Mouse (Mus musculus) intestine, postnatal 0 days (tissue): ENCODE results near the gene Itpr1. TPM values are rescaled to one million over a fixed set of nuclear protein-coding genes. Genes with fewer than 3 reads are reported as not detected.
A peak's percentile ranks its signal among the peaks of the same experiment; 100 is the strongest.

ENCODE experiments used
- ATAC-seq: fragments of 200-750 bp; cut with Nextera tagmentation; 2 replicates; pipeline ENCODE4 v1.8.0; 2017; ENCODE audit warnings: mild to moderate bottlenecking, moderate TSS enrichment, moderate library complexity
- H3K27ac ChIP-seq: fragments of 300-500 bp; sonication (generic); 2 replicates; pipeline ENCODE4 v1.5.1; 2014; ENCODE audit warnings: mild to moderate bottlenecking, low read depth, low read length, moderate library complexity
- H3K27me3 ChIP-seq: fragments of 300-500 bp; sonication (generic); replicated peaks from 2 replicates; pipeline ENCODE4 v1.6.1; 2014; ENCODE audit warnings: low read length, mixed read lengths; ENCODE audit not compliant: control insufficient read depth, insufficient read depth
- H3K36me3 ChIP-seq: fragments of 300-500 bp; sonication (generic); 2 replicates; pipeline ENCODE4 v1.6.1; 2014; ENCODE audit warnings: mild to moderate bottlenecking, moderate library complexity; ENCODE audit not compliant: control insufficient read depth, insufficient read depth
- H3K4me1 ChIP-seq: fragments of 300-500 bp; sonication (generic); replicated peaks from 2 replicates; pipeline ENCODE4 v1.6.1; 2014; ENCODE audit warnings: antibody characterized with exemption, low read length, mixed read lengths; ENCODE audit not compliant: control insufficient read depth, insufficient read depth
- H3K4me2 ChIP-seq: fragments of 300-500 bp; sonication (generic); replicated peaks from 2 replicates; pipeline ENCODE4 v1.6.1; 2014; ENCODE audit warnings: low read depth, mild to moderate bottlenecking, moderate library complexity
- H3K4me3 ChIP-seq: fragments of 300-500 bp; sonication (generic); 2 replicates; pipeline ENCODE4 v1.5.1; 2014; ENCODE audit warnings: low read depth, low read length
- H3K9ac ChIP-seq: fragments of 300-500 bp; sonication (generic); 2 replicates; pipeline ENCODE4 v1.6.1; 2014; ENCODE audit warnings: mild to moderate bottlenecking, low read depth, low read length
- H3K9me3 ChIP-seq: fragments of 300-500 bp; sonication (generic); 2 replicates; pipeline ENCODE4 v1.6.1; 2016; ENCODE audit warnings: mixed run types; ENCODE audit not compliant: control insufficient read depth
- CTCF ChIP-seq: sonication (generic); IDR thresholded peaks from 2 replicates; pipeline ENCODE4 v1.5.1; 2016; ENCODE audit warnings: low read depth, mild to moderate bottlenecking, control low read depth, antibody characterized with exemption, moderate library complexity
- WGBS: fragments of 180-500 bp; shearing (Covaris S2); extraction: QIAGEN DNeasy Blood & Tissue Kit; methylation state at CpG from one replicate; pipeline ENCODE4 v1.1.7; 2014; 5-methylcytosine and 5-hydroxymethylcytosine counted together
- polyA plus RNA-seq: library from polyadenylated mRNA; unstranded; fragments of >200 nt; fragmentation: Nextera tagmentation; extraction: Ambion mirVana; gene quantifications from 2 replicates; pipeline ENCODE4 v1.2.1, GENCODE M21; 2015

Itpr1 gene
- polyA plus RNA-seq, 1 experiment from 2014 or later, result 6.4 TPM

- H3K4me1 ChIP-seq, result peaks cover 12% of the 10 kb centered on the region; the same call in 1 of the 2 replicates
- 46% methylated on average over 10 of the region's 10 CpGs for WGBS
These were observed 319.7 kb downstream of the Itpr1 start for GRCm38 (mm10) chr6:108532486-108533179.

GRCm38 (mm10) chr6:108534139-108534538 is 321.2 kb downstream of the Itpr1 start:
- Histone ChIP-seq H3K9ac (no peak overlapping the region), H3K4me3 (no peak overlapping the region), H3K4me1 (peaks cover 12% of the 10 kb centered on the region; the same call in 1 of the 2 replicates), H3K27ac (peak overlapping the region; percentile 79), H3K4me2 (no peak overlapping the region), H3K9me3 (no peaks in the 10 kb centered on the region), H3K27me3 (no peaks in the 10 kb centered on the region), H3K36me3 (no peaks in the 10 kb centered on the region; the same call in 1 of the 2 replicates)
- no peak for ATAC-seq
- TF ChIP-seq CTCF, result no peak
- WGBS, result 60% methylated on average over 5 of the region's 5 CpGs

More at GRCm38 (mm10) chr6:108532486-108533179, 319.7 kb downstream of the Itpr1 start:
- no peaks in the 10 kb centered on the region for H3K9me3 ChIP-seq
- peak overlapping the region; percentile 93 for H3K27ac ChIP-seq
- no peaks in the 10 kb centered on the region; the same call in 1 of the 2 replicates for H3K36me3 ChIP-seq
- H3K27me3 ChIP-seq, result no peaks in the 10 kb centered on the region
- no peak overlapping the region for H3K4me3 ChIP-seq
- TF ChIP-seq CTCF, result no peak
- H3K4me2 ChIP-seq, result peak overlapping the region; percentile 37
- ATAC-seq, result peak; percentile 54
- H3K9ac ChIP-seq, result no peak overlapping the region

DNA sequence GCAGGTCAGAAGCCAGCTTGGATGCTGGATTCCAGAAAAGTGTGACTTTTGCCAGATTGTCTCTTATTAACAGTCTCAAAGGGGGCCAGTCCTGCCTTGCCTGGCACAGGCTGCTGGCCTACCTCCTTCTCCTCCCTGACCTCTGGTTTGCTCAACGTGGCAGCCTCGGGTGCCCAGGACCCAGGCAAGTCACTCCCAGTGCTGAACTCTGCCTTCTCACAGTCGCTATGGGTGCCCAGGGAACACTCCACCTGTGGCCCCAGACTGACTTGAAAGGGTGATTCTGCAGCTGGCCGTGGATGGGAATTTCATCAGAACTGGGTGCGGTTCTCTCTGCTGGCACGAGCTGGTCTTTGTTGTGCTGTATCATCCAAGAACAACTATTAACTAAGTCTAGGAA is 321.7 kb downstream of the Itpr1 start:
- H3K4me1 ChIP-seq, result peaks cover 15% of the 10 kb centered on the region; the same call in 1 of the 2 replicates
- peak; percentile 72 for ATAC-seq
- TF ChIP-seq CTCF, result no peak
- no peak overlapping the region for H3K4me3 ChIP-seq
- peak overlapping the region; percentile 79 for H3K27ac ChIP-seq
- H3K27me3 ChIP-seq, result no peaks in the 10 kb centered on the region
- 38% methylated on average over 6 of the region's 6 CpGs for WGBS
- no peaks in the 10 kb centered on the region for H3K9me3 ChIP-seq
- no peak overlapping the region for H3K9ac ChIP-seq
- 0 out of 2 replicates have a peak overlapping the region, but pooled peaks have one; percentile 6 for H3K4me2 ChIP-seq
- H3K36me3 ChIP-seq, result no peaks in the 10 kb centered on the region; the same call in 1 of the 2 replicates

- no peak for TF ChIP-seq CTCF
- no peak for ATAC-seq
- Histone ChIP-seq H3K4me1 (peaks cover 16% of the 10 kb centered on the region; the same call in 1 of the 2 replicates), H3K9me3 (no peaks in the 10 kb centered on the region), H3K4me2 (no peak overlapping the region), H3K27ac (peak overlapping the region; percentile 79), H3K4me3 (no peak overlapping the region), H3K9ac (no peak overlapping the region), H3K36me3 (no peaks in the 10 kb centered on the region; the same call in 1 of the 2 replicates), H3K27me3 (no peaks in the 10 kb centered on the region)
- WGBS, result 70% methylated on average over 4 of the region's 4 CpGs
These were observed 322.4 kb downstream of the Itpr1 start for GRCm38 (mm10) chr6:108535309-108535708.

DNA sequence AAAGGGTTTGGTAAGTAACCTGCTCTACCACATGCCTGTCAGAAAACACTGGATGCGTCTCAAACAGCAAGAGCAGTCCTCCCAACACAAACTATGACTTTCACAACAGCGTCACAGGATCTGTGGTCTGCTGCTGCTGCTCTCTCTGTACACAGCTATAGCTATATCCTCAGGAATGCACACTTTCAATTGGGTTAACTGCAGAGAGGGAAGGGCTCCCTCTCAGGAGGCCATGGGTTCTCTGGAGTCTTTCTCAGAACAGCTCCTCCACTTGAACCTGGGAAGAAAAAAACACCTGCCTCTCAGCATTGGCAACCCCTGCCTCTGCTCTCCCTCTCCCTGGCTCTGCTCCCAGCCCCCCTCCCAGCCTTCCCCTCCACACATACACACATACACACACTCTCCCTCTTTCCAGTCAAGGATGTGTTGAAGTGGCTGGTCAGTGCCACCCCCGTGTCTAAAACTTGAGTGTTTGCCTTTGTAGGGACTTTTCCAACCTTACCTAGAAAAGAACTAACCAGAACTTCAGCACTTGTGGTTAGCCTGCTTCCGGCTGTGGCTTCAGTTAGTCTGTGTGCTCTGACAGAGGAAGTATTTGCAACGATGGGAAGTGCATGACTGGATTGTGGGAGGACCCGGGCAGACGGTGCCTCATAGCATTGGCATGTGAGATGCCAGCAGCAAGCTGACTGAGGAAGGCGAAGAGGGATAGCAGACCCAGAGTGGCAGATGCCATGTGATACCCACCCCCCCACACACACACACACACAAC is 323.8 kb downstream of the Itpr1 start:
- Histone ChIP-seq H3K9me3 (no peaks in the 10 kb centered on the region), H3K4me3 (no peak overlapping the region), H3K36me3 (peaks cover under 1% of the 10 kb centered on the region; the same call in 1 of the 2 replicates), H3K4me1 (0 out of 2 replicates have a peak, but pooled peaks cover 9% of the 10 kb centered on the region), H3K27ac (peak overlapping the region; percentile 54), H3K27me3 (no peaks in the 10 kb centered on the region), H3K9ac (no peak overlapping the region), H3K4me2 (no peak overlapping the region)
- 75% methylated on average over 8 of the region's 8 CpGs for WGBS
- ATAC-seq, result no peak
- no peak for TF ChIP-seq CTCF

- Histone ChIP-seq H3K36me3 (peaks cover 3% of the 10 kb centered on the region; the same call in 1 of the 2 replicates), H3K4me1 (0 out of 2 replicates have a peak, but pooled peaks cover 6% of the 10 kb centered on the region), H3K27me3 (no peaks in the 10 kb centered on the region), H3K9me3 (no peaks in the 10 kb centered on the region), H3K4me2 (no peak overlapping the region), H3K4me3 (no peak overlapping the region), H3K9ac (no peak overlapping the region), H3K27ac (peak overlapping the region; percentile 70)
- TF ChIP-seq CTCF, result no peak
- peak; percentile 65 for ATAC-seq
- 33% methylated on average over 4 of the region's 4 CpGs for WGBS
These were observed 325.5 kb downstream of the Itpr1 start for GRCm38 (mm10) chr6:108538406-108538805.
